Mouse (Mus musculus): ENCODE measurements at regions not wholly inside any gene's neighbourhood (a gene's known extent, or its start where the extent isn't known, plus 50 kb on each side); places are given as distances from the start of the nearest gene placed in this dataset.

- Histone ChIP-seq H3K4me3 (replicated peaks; ENCODE audit: control insufficient read depth, low read depth, low read length) (no peak overlapping the region), H3K27ac (ENCODE audit: control insufficient read depth, insufficient read depth, low read depth, low read length, poor library complexity) (no peak overlapping the region), H3K4me1 (ENCODE audit: control insufficient read depth, insufficient read depth, low read length) (no peaks in the 10 kb centered on the region)
- WGBS, result 57% methylated on average over 9 of the region's 9 CpGs
- TF ChIP-seq POLR2A (IDR thresholded peaks at IDR 0.05; ENCODE audit: borderline replicate concordance, control insufficient read depth, low read depth, low read length), result no peak
- no peak for TF ChIP-seq CTCF (IDR thresholded peaks at IDR 0.05; ENCODE audit: control insufficient read depth, insufficient read depth, low read length)
Measured at GRCm38 (mm10) chr5:106367831-106368230, 90.1 kb downstream of the Barhl2 start.

GRCm38 (mm10) chr5:106367312-106367711 is 90.7 kb downstream of the Barhl2 start:
- WGBS, result 69% methylated on average over 5 of the region's 5 CpGs
- TF ChIP-seq POLR2A (IDR thresholded peaks at IDR 0.05; ENCODE audit: borderline replicate concordance, control insufficient read depth, low read depth, low read length) (no peak), CTCF (IDR thresholded peaks at IDR 0.05; ENCODE audit: control insufficient read depth, insufficient read depth, low read length) (no peak)

DNA sequence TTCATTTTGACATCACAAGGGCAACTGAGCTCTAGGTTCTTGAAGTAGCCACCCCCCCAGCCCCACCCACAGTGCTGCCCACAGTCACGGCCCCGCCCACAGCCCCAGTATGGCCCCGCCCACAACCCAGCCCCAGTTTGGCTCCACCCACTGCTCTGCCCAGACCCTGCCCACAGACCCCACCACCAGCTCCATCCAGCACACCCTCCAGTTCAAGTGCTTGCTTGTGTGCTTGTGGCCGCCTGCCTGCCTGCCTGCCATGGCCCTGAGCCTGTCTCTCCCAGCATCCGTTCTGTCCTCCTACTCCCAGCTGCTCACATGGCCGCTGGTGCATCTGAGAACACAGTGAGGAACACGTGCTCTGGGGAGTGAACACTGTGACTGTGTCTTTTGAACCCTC is 92.0 kb downstream of the Barhl2 start:
- Histone ChIP-seq H3K4me3 (replicated peaks; ENCODE audit: control insufficient read depth, low read depth, low read length) (no peak overlapping the region), H3K27ac (ENCODE audit: control insufficient read depth, insufficient read depth, low read depth, low read length, poor library complexity) (no peak overlapping the region), H3K4me1 (ENCODE audit: control insufficient read depth, insufficient read depth, low read length) (no peaks in the 10 kb centered on the region)
- WGBS, result 72% methylated on average over 7 of the region's 7 CpGs
- TF ChIP-seq CTCF (IDR thresholded peaks at IDR 0.05; ENCODE audit: control insufficient read depth, insufficient read depth, low read length) (no peak), POLR2A (IDR thresholded peaks at IDR 0.05; ENCODE audit: borderline replicate concordance, control insufficient read depth, low read depth, low read length) (no peak)

More at GRCm38 (mm10) chr5:106367312-106367711, 90.7 kb downstream of the Barhl2 start:
- H3K4me3 ChIP-seq (replicated peaks; ENCODE audit: control insufficient read depth, low read depth, low read length), result no peak overlapping the region
- H3K27ac ChIP-seq (ENCODE audit: control insufficient read depth, insufficient read depth, low read depth, low read length, poor library complexity), result no peak overlapping the region
- no peaks in the 10 kb centered on the region for H3K4me1 ChIP-seq (ENCODE audit: control insufficient read depth, insufficient read depth, low read length)

- no peak overlapping the region for H3K4me3 ChIP-seq (replicated peaks; ENCODE audit: control insufficient read depth, low read depth, low read length)
- H3K27ac ChIP-seq (ENCODE audit: control insufficient read depth, insufficient read depth, low read depth, low read length, poor library complexity), result no peak overlapping the region
- H3K4me1 ChIP-seq (ENCODE audit: control insufficient read depth, insufficient read depth, low read length), result no peaks in the 10 kb centered on the region
- no peak for TF ChIP-seq POLR2A (IDR thresholded peaks at IDR 0.05; ENCODE audit: borderline replicate concordance, control insufficient read depth, low read depth, low read length)
- TF ChIP-seq CTCF (IDR thresholded peaks at IDR 0.05; ENCODE audit: control insufficient read depth, insufficient read depth, low read length), result no peak
- WGBS, result 42% methylated on average over 8 of the region's 8 CpGs
Measured at GRCm38 (mm10) chr5:106365094-106365493, 92.9 kb downstream of the Barhl2 start.

- H3K4me3 ChIP-seq (replicated peaks; ENCODE audit: control insufficient read depth, low read depth, low read length), result no peak overlapping the region
- TF ChIP-seq CTCF (IDR thresholded peaks at IDR 0.05; ENCODE audit: control insufficient read depth, insufficient read depth, low read length), result no peak
- no peak for TF ChIP-seq POLR2A (IDR thresholded peaks at IDR 0.05; ENCODE audit: borderline replicate concordance, control insufficient read depth, low read depth, low read length)
- H3K4me1 ChIP-seq (ENCODE audit: control insufficient read depth, insufficient read depth, low read length), result no peaks in the 10 kb centered on the region
- 81% methylated on average over 8 of the region's 8 CpGs for WGBS
- no peak overlapping the region for H3K27ac ChIP-seq (ENCODE audit: control insufficient read depth, insufficient read depth, low read depth, low read length, poor library complexity)
Measured at GRCm38 (mm10) chr5:106351348-106351747, 106.6 kb downstream of the Barhl2 start.

GRCm38 (mm10) chr5:106349851-106350515 is 108.0 kb downstream of the Barhl2 start:
- no peak overlapping the region for H3K4me3 ChIP-seq (replicated peaks; ENCODE audit: control insufficient read depth, low read depth, low read length)
- TF ChIP-seq CTCF (IDR thresholded peaks at IDR 0.05; ENCODE audit: control insufficient read depth, insufficient read depth, low read length) (no peak), POLR2A (IDR thresholded peaks at IDR 0.05; ENCODE audit: borderline replicate concordance, control insufficient read depth, low read depth, low read length) (no peak)
- WGBS, result 62% methylated on average over 10 of the region's 10 CpGs
- H3K4me1 ChIP-seq (ENCODE audit: control insufficient read depth, insufficient read depth, low read length), result no peaks in the 10 kb centered on the region
- H3K27ac ChIP-seq (ENCODE audit: control insufficient read depth, insufficient read depth, low read depth, low read length, poor library complexity), result no peak overlapping the region

- no peak overlapping the region for H3K4me3 ChIP-seq (replicated peaks; ENCODE audit: control insufficient read depth, low read depth, low read length)
- WGBS, result 4% methylated on average over 8 of the region's 8 CpGs
Measured at GRCm38 (mm10) chr5:106344308-106344707, 113.7 kb downstream of the Barhl2 start.

GRCm38 (mm10) chr5:106343601-106344000 is 114.4 kb downstream of the Barhl2 start:
- Histone ChIP-seq H3K27ac (ENCODE audit: control insufficient read depth, insufficient read depth, low read depth, low read length, poor library complexity) (no peak overlapping the region), H3K4me3 (replicated peaks; ENCODE audit: control insufficient read depth, low read depth, low read length) (no peak overlapping the region), H3K4me1 (ENCODE audit: control insufficient read depth, insufficient read depth, low read length) (no peaks in the 10 kb centered on the region)
- no peak for TF ChIP-seq POLR2A (IDR thresholded peaks at IDR 0.05; ENCODE audit: borderline replicate concordance, control insufficient read depth, low read depth, low read length)
- TF ChIP-seq CTCF (IDR thresholded peaks at IDR 0.05; ENCODE audit: control insufficient read depth, insufficient read depth, low read length), result no peak
- 41% methylated on average over 6 of the region's 6 CpGs for WGBS

More at GRCm38 (mm10) chr5:106344308-106344707, 113.7 kb downstream of the Barhl2 start:
- no peak for TF ChIP-seq CTCF (IDR thresholded peaks at IDR 0.05; ENCODE audit: control insufficient read depth, insufficient read depth, low read length)
- TF ChIP-seq POLR2A (IDR thresholded peaks at IDR 0.05; ENCODE audit: borderline replicate concordance, control insufficient read depth, low read depth, low read length), result no peak
- H3K4me1 ChIP-seq (ENCODE audit: control insufficient read depth, insufficient read depth, low read length), result no peaks in the 10 kb centered on the region
- H3K27ac ChIP-seq (ENCODE audit: control insufficient read depth, insufficient read depth, low read depth, low read length, poor library complexity), result no peak overlapping the region
